Comparison of ENCODE assay signal across 8 mouse cellular contexts in genomic region chr12:110737170-110738157, GRCm38 (mm10). TPM values are rescaled to one million over a fixed set of nuclear protein-coding genes. Genes with fewer than 3 reads are reported as not detected.
DNase-seq lines count a peak whose midpoint lies in the region; ATAC-seq lines count a peak whose summit lies in the region.

TSS of gene Wdr20 (plus strand) at chr12:110737944.

- H3K9me3 ChIP-seq in hindbrain, embryonic 15.5 days: no peaks in the 10 kb centered on the region

- ATAC-seq in hindbrain, embryonic 15.5 days (ENCODE audit: low FRiP score, low read depth): peak; percentile 97

- peak within 1 kb of the TSS; percentile 79 for H3K4me2 ChIP-seq in hindbrain, embryonic 15.5 days

- no peaks in the 10 kb centered on the region for H3K36me3 ChIP-seq in hindbrain, embryonic 15.5 days

- H3K4me1 ChIP-seq in hindbrain, embryonic 15.5 days (replicated peaks): peaks cover 26% of the 10 kb centered on the region

- under 1% methylated on average over 69 of the region's 69 CpGs for WGBS in hindbrain, embryonic 15.5 days

- H3K27ac ChIP-seq in hindbrain, embryonic 15.5 days (replicated peaks): peak within 1 kb of the TSS; percentile 89

- H3K9ac ChIP-seq in hindbrain, embryonic 15.5 days: peak within 1 kb of the TSS; percentile 68

- peak within 1 kb of the TSS; percentile 62 for H3K4me3 ChIP-seq in hindbrain, embryonic 15.5 days

- DNase-seq in R1 (ENCODE audit: low read depth, low spot score): peak; percentile 95
- DNase-seq in cerebellum, postnatal 25 days: peak; percentile 99 to 100
- peak; percentile 97 to 99 for DNase-seq in frontal cortex, postnatal 36 days (ENCODE audit: low spot score in 2 of 2)
- peak; percentile 95 for DNase-seq in left cerebral cortex, adult 11 months (ENCODE audit: low spot score)
- DNase-seq in lung, postnatal 4 days: peak; percentile 98 to 99
- DNase-seq in retina, postnatal 7 days (ENCODE audit: low read depth, low spot score): peak; percentile 98
- DNase-seq in urinary bladder, adult 2 months (ENCODE audit: low spot score): peak; percentile 99

- no peaks in the 10 kb centered on the region for H3K27me3 ChIP-seq in hindbrain, embryonic 15.5 days

RNA-seq across cellular contexts. Expression of gene Wdr20, which starts in this region (rescaled TPM):
- 24.4 and 25.0 TPM in 2 replicates for polyA plus RNA-seq in hindbrain, embryonic 15.5 days (2015; fragmentation: Nextera tagmentation; extraction: Ambion mirVana)
- polyA plus RNA-seq in urinary bladder, adult 2 months (2012; rRNA removed): 26.5 and 31.2 TPM in 2 replicates

Comparison
In these comparisons a context has a peak if more than half of its experiments do, and no peak if none do; other contexts are left out.
1. Peak in every context shown above with its lines: DNase-seq, ATAC-seq, H3K4me3 ChIP-seq and H3K27ac ChIP-seq.